Mouse (Mus musculus): ENCODE measurements at regions not wholly inside any gene's neighbourhood (a gene's known extent, or its start where the extent isn't known, plus 50 kb on each side); places are given as distances from the start of the nearest gene placed in this dataset.
A peak's percentile ranks its signal among the peaks of the same experiment; 100 is the strongest.

DNA sequence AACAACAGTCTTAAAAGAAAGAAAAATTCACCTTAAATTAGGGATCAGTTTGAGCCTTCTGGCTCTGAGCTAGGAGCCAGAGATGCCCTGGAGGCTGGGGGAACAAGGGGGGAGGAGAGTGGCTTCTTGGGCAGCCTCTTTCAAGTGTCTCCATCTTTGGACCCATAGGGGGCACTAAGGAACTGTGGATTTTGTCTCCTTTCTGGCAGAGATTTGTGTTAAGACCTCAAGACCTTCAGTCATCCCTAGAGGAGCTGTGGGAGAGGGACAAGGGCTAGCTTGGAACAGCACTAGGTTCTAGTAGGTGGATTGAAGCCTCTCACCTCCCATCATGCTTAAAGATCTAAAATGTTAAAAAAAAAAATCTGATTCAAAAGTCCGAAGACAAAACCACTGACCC lies 155.2 kb downstream of the Opa1 start:
- TF ChIP-seq CTCF (IDR thresholded peaks at IDR 0.05; ENCODE audit: borderline replicate concordance, insufficient read depth, low read depth, low read length) (peak; percentile 58; the same call in 1 of the 2 replicates), POLR2A (IDR thresholded peaks at IDR 0.05; ENCODE audit: borderline replicate concordance, insufficient read depth, low read length) (no peak)

All from cerebellum, adult 2 months (tissue).